Mouse (Mus musculus) liver, embryonic 14.5 days (tissue): ENCODE measurements around the gene Hmgcs1.

Source experiments
- CTCF ChIP-seq: IDR thresholded peaks from 2 replicates; pipeline ENCODE4 v1.5.1; 2016; ENCODE audit warnings: antibody characterized with exemption, low read depth, control low read depth
- EP300 ChIP-seq: IDR thresholded peaks from 2 replicates; pipeline ENCODE4 v1.6.1; 2016; ENCODE audit warnings: antibody characterized with exemption, low read depth

GRCm38 (mm10) chr13:119654734-119655133, 35.4 kb upstream of the Hmgcs1 start:
- no peak for TF ChIP-seq CTCF
- no peak for TF ChIP-seq EP300
